Mouse (Mus musculus): ENCODE measurements around the gene Slc35e3. TPM values are rescaled to one million over a fixed set of nuclear protein-coding genes. Genes with fewer than 3 reads are reported as not detected.

Gene Slc35e3
- total and polyA plus RNA-seq, 2 experiments from 2014 or later = 24.4 to 31.0 TPM

- H3K4me3 ChIP-seq (ENCODE audit: low read depth, low read length) = no peak overlapping the region
- H3K27me3 ChIP-seq (ENCODE audit: insufficient read depth, low read length) = no peaks in the 10 kb centered on the region
- H3K9me3 ChIP-seq (ENCODE audit: low read length) = no peaks in the 10 kb centered on the region
- no peak for ATAC-seq (ENCODE audit: low FRiP score)
- no peak for TF ChIP-seq CTCF (IDR thresholded peaks at IDR 0.05)
- no peak overlapping the region for H3K4me2 ChIP-seq (ENCODE audit: low read depth, low read length, poor library complexity, severe bottlenecking)
- no peak for DNase-seq (ENCODE audit: low spot score)
- H3K4me1 ChIP-seq (ENCODE audit: insufficient read depth, low read length) = no peaks in the 10 kb centered on the region
- H3K9ac ChIP-seq (replicated peaks; ENCODE audit: low read length, poor library complexity, severe bottlenecking) = no peak overlapping the region
- no peak overlapping the region for H3K27ac ChIP-seq (ENCODE audit: low read depth, low read length)
- WGBS = 81% methylated on average over 11 of the region's 11 CpGs
- H3K36me3 ChIP-seq (ENCODE audit: insufficient read depth, low read length) = no peaks in the 10 kb centered on the region; the same call in 1 of the 2 replicates
Measured at GRCm38 (mm10) chr10:117729139-117729814, 16.9 kb downstream of the Slc35e3 start.

DNA sequence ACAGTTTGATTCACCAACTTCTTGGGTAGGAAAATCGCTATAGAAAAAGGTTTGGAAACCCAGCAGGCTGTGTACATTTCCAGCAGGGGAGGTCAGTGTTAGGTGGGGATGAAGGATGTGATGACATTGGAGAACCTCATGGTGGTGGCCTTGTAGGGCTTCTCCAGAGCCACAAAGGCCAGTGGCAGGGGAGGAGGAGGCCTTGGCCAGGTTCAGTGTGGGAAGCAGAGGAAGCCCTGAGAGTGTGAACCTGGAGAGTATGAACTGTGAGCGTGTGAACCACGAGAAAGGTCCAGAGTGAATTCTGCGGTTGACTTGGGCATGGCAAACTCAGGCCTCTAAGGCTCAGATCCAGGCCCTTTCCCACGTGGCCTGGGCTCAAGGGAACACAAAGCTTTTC lies 17.6 kb downstream of the Slc35e3 start:
- Histone ChIP-seq H3K27me3 (ENCODE audit: insufficient read depth, low read length) (no peaks in the 10 kb centered on the region), H3K4me1 (ENCODE audit: insufficient read depth, low read length) (no peaks in the 10 kb centered on the region), H3K9me3 (ENCODE audit: low read length) (no peaks in the 10 kb centered on the region), H3K36me3 (ENCODE audit: insufficient read depth, low read length) (no peaks in the 10 kb centered on the region; the same call in 1 of the 2 replicates), H3K4me3 (ENCODE audit: low read depth, low read length) (no peak overlapping the region), H3K27ac (ENCODE audit: low read depth, low read length) (no peak overlapping the region), H3K9ac (replicated peaks; ENCODE audit: low read length, poor library complexity, severe bottlenecking) (no peak overlapping the region), H3K4me2 (ENCODE audit: low read depth, low read length, poor library complexity, severe bottlenecking) (no peak overlapping the region)
- no peak for TF ChIP-seq CTCF (IDR thresholded peaks at IDR 0.05)
- DNase-seq (ENCODE audit: low spot score) (no peak), ATAC-seq (ENCODE audit: low FRiP score) (no peak)
- 85% methylated on average over 5 of the region's 5 CpGs for WGBS

DNA sequence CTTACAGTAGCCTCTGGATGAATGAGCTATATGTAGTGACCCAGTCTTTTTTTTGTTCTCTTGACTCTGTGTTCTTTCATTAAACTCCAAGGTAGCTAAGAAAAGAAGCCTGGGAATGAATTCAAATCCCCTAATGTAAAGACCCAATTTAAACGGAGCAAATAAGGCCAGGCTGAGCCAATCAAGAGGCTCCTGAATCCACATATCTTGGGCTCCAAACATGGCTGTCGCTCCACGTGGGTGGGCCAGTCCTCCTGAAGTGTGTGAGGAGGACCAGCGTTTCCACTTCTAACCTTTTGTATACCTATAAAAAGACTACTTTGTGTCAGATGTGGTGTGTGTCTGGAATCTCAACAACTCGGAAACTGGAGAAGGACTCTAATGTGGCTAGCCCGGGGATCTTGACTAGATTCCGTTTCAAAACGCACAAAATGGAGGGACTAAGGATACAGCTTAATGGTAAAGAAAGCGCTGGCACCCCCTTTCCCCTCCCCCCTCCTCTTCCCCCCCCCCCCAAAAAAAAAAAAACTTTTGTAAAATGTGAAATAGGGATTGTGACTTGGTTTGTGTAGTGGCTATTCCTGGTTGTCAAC lies 18.6 kb downstream of the Slc35e3 start:
- H3K4me3 ChIP-seq (ENCODE audit: low read depth, low read length) = no peak overlapping the region
- no peak overlapping the region for H3K27ac ChIP-seq (ENCODE audit: low read depth, low read length)
- H3K27me3 ChIP-seq (ENCODE audit: insufficient read depth, low read length) = no peaks in the 10 kb centered on the region
- no peak overlapping the region for H3K9ac ChIP-seq (replicated peaks; ENCODE audit: low read length, poor library complexity, severe bottlenecking)
- H3K9me3 ChIP-seq (ENCODE audit: low read length) = no peaks in the 10 kb centered on the region
- no peaks in the 10 kb centered on the region; the same call in 1 of the 2 replicates for H3K36me3 ChIP-seq (ENCODE audit: insufficient read depth, low read length)
- WGBS = 83% methylated on average over 9 of the region's 9 CpGs
- no peak overlapping the region for H3K4me2 ChIP-seq (ENCODE audit: low read depth, low read length, poor library complexity, severe bottlenecking)
- DNase-seq (ENCODE audit: low spot score) (no peak), ATAC-seq (ENCODE audit: low FRiP score) (no peak)
- no peak for TF ChIP-seq CTCF (IDR thresholded peaks at IDR 0.05)
- H3K4me1 ChIP-seq (ENCODE audit: insufficient read depth, low read length) = no peaks in the 10 kb centered on the region

- no peak overlapping the region for H3K9ac ChIP-seq (replicated peaks; ENCODE audit: low read length, poor library complexity, severe bottlenecking)
- ATAC-seq (ENCODE audit: low FRiP score) (no peak), DNase-seq (ENCODE audit: low spot score) (no peak)
- no peak overlapping the region for H3K4me2 ChIP-seq (ENCODE audit: low read depth, low read length, poor library complexity, severe bottlenecking)
- no peak overlapping the region for H3K27ac ChIP-seq (ENCODE audit: low read depth, low read length)
- no peaks in the 10 kb centered on the region for H3K36me3 ChIP-seq (ENCODE audit: insufficient read depth, low read length)
- H3K4me1 ChIP-seq (ENCODE audit: insufficient read depth, low read length) = no peaks in the 10 kb centered on the region
- no peak overlapping the region for H3K4me3 ChIP-seq (ENCODE audit: low read depth, low read length)
- H3K9me3 ChIP-seq (ENCODE audit: low read length) = no peaks in the 10 kb centered on the region
- 95% methylated on average over 4 of the region's 4 CpGs for WGBS
- no peak for TF ChIP-seq CTCF (IDR thresholded peaks at IDR 0.05)
- no peaks in the 10 kb centered on the region for H3K27me3 ChIP-seq (ENCODE audit: insufficient read depth, low read length)
Measured at GRCm38 (mm10) chr10:117726888-117727385, 19.2 kb downstream of the Slc35e3 start.

GRCm38 (mm10) chr10:117726350-117726749 lies 19.8 kb downstream of the Slc35e3 start:
- Histone ChIP-seq H3K27ac (ENCODE audit: low read depth, low read length) (no peak overlapping the region), H3K36me3 (ENCODE audit: insufficient read depth, low read length) (no peaks in the 10 kb centered on the region), H3K4me1 (ENCODE audit: insufficient read depth, low read length) (no peaks in the 10 kb centered on the region), H3K27me3 (ENCODE audit: insufficient read depth, low read length) (no peaks in the 10 kb centered on the region), H3K4me3 (ENCODE audit: low read depth, low read length) (no peak overlapping the region), H3K9ac (replicated peaks; ENCODE audit: low read length, poor library complexity, severe bottlenecking) (no peak overlapping the region), H3K9me3 (ENCODE audit: low read length) (no peaks in the 10 kb centered on the region), H3K4me2 (ENCODE audit: low read depth, low read length, poor library complexity, severe bottlenecking) (no peak overlapping the region)
- ATAC-seq (ENCODE audit: low FRiP score) (no peak), DNase-seq (ENCODE audit: low spot score) (no peak)
- 92% methylated on average over 4 of the region's 4 CpGs for WGBS
- no peak for TF ChIP-seq CTCF (IDR thresholded peaks at IDR 0.05)

GRCm38 (mm10) chr10:117725671-117726070 lies 20.5 kb downstream of the Slc35e3 start:
- no peak for TF ChIP-seq CTCF (IDR thresholded peaks at IDR 0.05)
- no peaks in the 10 kb centered on the region for H3K4me1 ChIP-seq (ENCODE audit: insufficient read depth, low read length)
- WGBS = 77% methylated on average over 7 of the region's 7 CpGs
- H3K4me3 ChIP-seq (ENCODE audit: low read depth, low read length) = no peak overlapping the region
- H3K27me3 ChIP-seq (ENCODE audit: insufficient read depth, low read length) = no peaks in the 10 kb centered on the region
- DNase-seq (ENCODE audit: low spot score) (no peak), ATAC-seq (ENCODE audit: low FRiP score) (no peak)
- H3K9me3 ChIP-seq (ENCODE audit: low read length) = no peaks in the 10 kb centered on the region
- no peak overlapping the region for H3K27ac ChIP-seq (ENCODE audit: low read depth, low read length)
- H3K4me2 ChIP-seq (ENCODE audit: low read depth, low read length, poor library complexity, severe bottlenecking) = no peak overlapping the region
- H3K9ac ChIP-seq (replicated peaks; ENCODE audit: low read length, poor library complexity, severe bottlenecking) = no peak overlapping the region
- H3K36me3 ChIP-seq (ENCODE audit: insufficient read depth, low read length) = no peaks in the 10 kb centered on the region
